ENCODE assay signal across 11 mouse cellular contexts in genomic region chr9:58044828-58045227, GRCm38 (mm10). TPM values are rescaled to one million over a fixed set of nuclear protein-coding genes. Genes with fewer than 3 reads are reported as not detected.
DNase-seq lines count a peak whose midpoint lies in the region; ATAC-seq and TF ChIP-seq lines count a peak whose summit lies in the region.
"Had no signal": no experiment of that assay in that cellular context is flagged by ENCODE, and none has a peak within 500 bp of the region (broad histone marks: within the 10 kb centered on the region; RNA-seq: fewer than 3 reads in every experiment).

No protein-coding gene starts in this region.

- TF ChIP-seq CTCF in lung, adult 2 months (IDR thresholded peaks at IDR 0.05; ENCODE audit: insufficient read depth, low read length) = no peak

- 32% methylated on average over 10 of the region's 10 CpGs for WGBS in embryonic facial prominence, embryonic 14.5 days
- 4% methylated on average over 10 of the region's 10 CpGs for WGBS in forebrain, embryonic 14.5 days
- 10% methylated on average over 10 of the region's 10 CpGs for WGBS in limb, embryonic 10.5 days
- 9% methylated on average over 9 of the region's 10 CpGs for WGBS in neural tube, embryonic 11.5 days
- 60% methylated on average over 10 of the region's 10 CpGs for WGBS in lung, adult 2 months

- no peak for TF ChIP-seq POLR2A in lung, adult 2 months (IDR thresholded peaks at IDR 0.05; ENCODE audit: borderline replicate concordance, extremely low read depth, low read depth, low read length)

- no peak for DNase-seq in embryonic facial prominence, embryonic 14.5 days (ENCODE audit: low spot score)
- DNase-seq in forebrain, embryonic 14.5 days (ENCODE audit: low spot score) = peak; percentile 88
- DNase-seq in limb, embryonic 10.5 days (ENCODE audit: low spot score) = no peak
- DNase-seq in neural tube, embryonic 11.5 days (ENCODE audit: low spot score) = peak; percentile 58
- DNase-seq in lung, postnatal 36 days = no peak
- DNase-seq in lung, adult 2 months = no peak
- DNase-seq in urinary bladder, postnatal 25 days (ENCODE audit: low spot score) = no peak
- DNase-seq: heart, postnatal 36 days; liver, postnatal 0 days had no signal

- H3K27ac ChIP-seq in embryonic facial prominence, embryonic 14.5 days (replicated peaks; ENCODE audit: low read depth, low read length) = no peak overlapping the region
- peak overlapping the region; percentile 75 for H3K27ac ChIP-seq in forebrain, embryonic 14.5 days (ENCODE audit: low read depth, low read length)
- H3K27ac ChIP-seq in limb, embryonic 10.5 days = 0 out of 2 replicates have a peak overlapping the region, but pooled peaks have one; percentile 26
- peak overlapping the region; percentile 54 for H3K27ac ChIP-seq in neural tube, embryonic 11.5 days (ENCODE audit: low read depth, low read length)
- H3K27ac ChIP-seq: kidney, postnatal 0 days; stomach, postnatal 0 days had no signal

- 0 out of 2 replicates have a peak, but pooled peaks have one; percentile 48 for ATAC-seq in embryonic facial prominence, embryonic 14.5 days (ENCODE audit: low read depth)
- peak; percentile 43 for ATAC-seq in forebrain, embryonic 14.5 days
- ATAC-seq in neural tube, embryonic 11.5 days (ENCODE audit: insufficient read depth, low FRiP score, low TSS enrichment) = peak; percentile 57; the same call in 1 of the 2 replicates
- ATAC-seq: liver, postnatal 0 days had no signal

- no peak overlapping the region for H3K4me3 ChIP-seq in embryonic facial prominence, embryonic 14.5 days (ENCODE audit: low read depth, low read length)
- no peak overlapping the region for H3K4me3 ChIP-seq in forebrain, embryonic 14.5 days (ENCODE audit: low read depth, low read length)
- H3K4me3 ChIP-seq in limb, embryonic 10.5 days = no peak overlapping the region
- no peak overlapping the region for H3K4me3 ChIP-seq in neural tube, embryonic 11.5 days (ENCODE audit: low read depth, low read length)
- H3K4me3 ChIP-seq in lung, adult 2 months (replicated peaks; ENCODE audit: extremely low read depth, low read depth, low read length) = no peak overlapping the region

- H3K36me3 ChIP-seq in embryonic facial prominence, embryonic 14.5 days (ENCODE audit: control insufficient read depth, insufficient read depth, low read length) = no peaks in the 10 kb centered on the region
- H3K36me3 ChIP-seq in forebrain, embryonic 14.5 days (ENCODE audit: control insufficient read depth, insufficient read depth, low read length) = no peaks in the 10 kb centered on the region
- no peaks in the 10 kb centered on the region for H3K36me3 ChIP-seq in limb, embryonic 10.5 days
- no peaks in the 10 kb centered on the region for H3K36me3 ChIP-seq in neural tube, embryonic 11.5 days (ENCODE audit: control insufficient read depth, insufficient read depth, low read length)

- H3K4me2 ChIP-seq in embryonic facial prominence, embryonic 14.5 days (ENCODE audit: low read depth, low read length) = no peak overlapping the region
- 0 out of 2 replicates have a peak overlapping the region, but pooled peaks have one; percentile 8 for H3K4me2 ChIP-seq in forebrain, embryonic 14.5 days (ENCODE audit: low read length)
- H3K4me2 ChIP-seq in neural tube, embryonic 11.5 days (ENCODE audit: low read depth) = no peak overlapping the region; the same call in 1 of the 2 replicates

- no peaks in the 10 kb centered on the region for H3K9me3 ChIP-seq in embryonic facial prominence, embryonic 14.5 days (ENCODE audit: control insufficient read depth, low read length)
- no peaks in the 10 kb centered on the region for H3K9me3 ChIP-seq in forebrain, embryonic 14.5 days (replicated peaks; ENCODE audit: control insufficient read depth, low read length)
- H3K9me3 ChIP-seq in limb, embryonic 10.5 days (replicated peaks) = no peaks in the 10 kb centered on the region
- no peaks in the 10 kb centered on the region for H3K9me3 ChIP-seq in neural tube, embryonic 11.5 days (ENCODE audit: control insufficient read depth, low read length)

- no peaks in the 10 kb centered on the region for H3K27me3 ChIP-seq in embryonic facial prominence, embryonic 14.5 days (replicated peaks; ENCODE audit: control insufficient read depth, insufficient read depth, low read length)
- no peaks in the 10 kb centered on the region for H3K27me3 ChIP-seq in forebrain, embryonic 14.5 days (replicated peaks; ENCODE audit: control insufficient read depth, insufficient read depth, low read length)
- H3K27me3 ChIP-seq in limb, embryonic 10.5 days (ENCODE audit: low read depth, poor library complexity, severe bottlenecking) = peaks cover 54% of the 10 kb centered on the region
- 0 out of 2 replicates have a peak, but pooled peaks cover 3% of the 10 kb centered on the region for H3K27me3 ChIP-seq in neural tube, embryonic 11.5 days (ENCODE audit: control insufficient read depth, insufficient read depth, low read length)

- H3K4me1 ChIP-seq in embryonic facial prominence, embryonic 14.5 days (ENCODE audit: control insufficient read depth, insufficient read depth, low read length) = peaks cover 8% of the 10 kb centered on the region; the same call in 1 of the 2 replicates
- peaks cover 86% of the 10 kb centered on the region for H3K4me1 ChIP-seq in forebrain, embryonic 14.5 days (ENCODE audit: control insufficient read depth, insufficient read depth, low read length)
- peaks cover 57% of the 10 kb centered on the region for H3K4me1 ChIP-seq in limb, embryonic 10.5 days
- peaks cover 73% of the 10 kb centered on the region for H3K4me1 ChIP-seq in neural tube, embryonic 11.5 days (ENCODE audit: control insufficient read depth, insufficient read depth, low read length)
- no peaks in the 10 kb centered on the region for H3K4me1 ChIP-seq in lung, adult 2 months (ENCODE audit: control insufficient read depth, insufficient read depth, low read length)

- H3K9ac ChIP-seq in embryonic facial prominence, embryonic 14.5 days (ENCODE audit: low read depth, low read length) = no peak overlapping the region
- 0 out of 2 replicates have a peak overlapping the region, but pooled peaks have one; percentile 22 for H3K9ac ChIP-seq in forebrain, embryonic 14.5 days (ENCODE audit: low read length)
- no peak overlapping the region for H3K9ac ChIP-seq in neural tube, embryonic 11.5 days (ENCODE audit: low read length)
- H3K9ac ChIP-seq: liver, postnatal 0 days had no signal

RNA-seq across cellular contexts. Expression of gene Stra6, which starts 18.8 kb away (rescaled TPM):
- 10.5 and 16.1 TPM in 2 replicates for polyA plus RNA-seq in embryonic facial prominence, embryonic 14.5 days (2014; fragmentation: Nextera tagmentation; extraction: Ambion mirVana)
- 9.9 and 11.1 TPM in 2 replicates for polyA plus RNA-seq in forebrain, embryonic 14.5 days (2014; fragmentation: Nextera tagmentation; extraction: Ambion mirVana)
- polyA plus RNA-seq in limb, embryonic 10.5 days (2016; fragmentation: Nextera tagmentation; extraction: Ambion mirVana) = 45.3 and 59.9 TPM in 2 replicates
- 53.7 and 55.2 TPM in 2 replicates for polyA plus RNA-seq in neural tube, embryonic 11.5 days (2014; fragmentation: Nextera tagmentation; extraction: Ambion mirVana)
- polyA plus RNA-seq in lung, adult 2 months (2012; rRNA removed) = 0.65 and 0.68 TPM in 2 replicates
- polyA plus RNA-seq: liver, postnatal 0 days had no signal

RNA-seq across cellular contexts. Expression of gene Cyp11a1, which starts 38.6 kb away (rescaled TPM):
- 5.9 and 7.0 TPM in 2 replicates for polyA plus RNA-seq in embryonic facial prominence, embryonic 14.5 days (2014; fragmentation: Nextera tagmentation; extraction: Ambion mirVana)
- polyA plus RNA-seq in forebrain, embryonic 14.5 days (2014; fragmentation: Nextera tagmentation; extraction: Ambion mirVana) = 0.15 and 0.54 TPM in 2 replicates
- polyA plus RNA-seq in limb, embryonic 10.5 days (2016; fragmentation: Nextera tagmentation; extraction: Ambion mirVana) = 0.26 TPM in 1 of 2 replicates, not detected in the other
- polyA plus RNA-seq in neural tube, embryonic 11.5 days (2014; fragmentation: Nextera tagmentation; extraction: Ambion mirVana) = 0.16 TPM in 1 of 2 replicates, not detected in the other
- polyA plus RNA-seq in lung, adult 2 months (2012; rRNA removed) = 0.15 and 0.28 TPM in 2 replicates

Comparison
In these comparisons a context has a peak if more than half of its experiments do, and no peak if none do; other contexts are left out.
1. DNase-seq: peak in forebrain, embryonic 14.5 days (single experiment) and neural tube, embryonic 11.5 days (single experiment); none in embryonic facial prominence, embryonic 14.5 days (single experiment), limb, embryonic 10.5 days (single experiment), lung, postnatal 36 days (single experiment), lung, adult 2 months (single experiment) and urinary bladder, postnatal 25 days (single experiment).
2. Peak in every context shown above with its lines, with median percentiles within 50 percentile points of each other: ATAC-seq.